Mouse (Mus musculus) CH12.LX (cell line): ENCODE results near the gene Tmem199. TPM values are rescaled to one million over a fixed set of nuclear protein-coding genes. Genes with fewer than 3 reads are reported as not detected.

Experiments used
- DNase-seq: peaks from one replicate; pipeline ENCODE4 v3.0.0-alpha.2; 2013; ENCODE audit errors: extremely low read depth
- H3K27ac ChIP-seq: 2 replicates; pipeline ENCODE4 v1.5.1; 2012; ENCODE audit warnings: low read depth, mild to moderate bottlenecking, control low read depth, moderate library complexity; ENCODE audit not compliant: insufficient read depth
- H3K27me3 ChIP-seq: replicated peaks from 2 replicates; pipeline ENCODE3; 2012; ENCODE audit warnings: inconsistent platforms
- H3K36me3 ChIP-seq, 2 experiments: replicated peaks in 1 of 2; 2 replicates each; pipeline versions ENCODE3 to v1.6.1; 2012; ENCODE audit warnings: inconsistent platforms in 1 of 2, low read length in 1 of 2, mild to moderate bottlenecking in 1 of 2, mixed read lengths in 1 of 2, moderate library complexity in 1 of 2; ENCODE audit not compliant: control insufficient read depth in 1 of 2, insufficient read depth in 1 of 2
- H3K4me1 ChIP-seq, 2 experiments: 2 replicates each; pipeline ENCODE4 v1.6.1; 2012; ENCODE audit warnings: inconsistent platforms in 1 of 2, moderate library complexity in 1 of 2; ENCODE audit not compliant: insufficient read depth in 2 of 2, control insufficient read depth in 1 of 2
- H3K4me2 ChIP-seq: 2 replicates; pipeline ENCODE4 v1.6.1; 2012; ENCODE audit warnings: low read depth, mild to moderate bottlenecking, control low read depth; ENCODE audit not compliant: poor library complexity, insufficient read depth, severe bottlenecking
- H3K4me3 ChIP-seq, 3 experiments: fragments of 150-350 bp in 1 of 3; sonication (generic) in 1 of 3; replicated peaks in 1 of 3; 2 replicates each; pipeline versions ENCODE3 to v1.5.1; 2011 to 2012; ENCODE audit warnings: low read depth in 2 of 3, low read length in 2 of 3, mild to moderate bottlenecking in 2 of 3, moderate library complexity in 2 of 3, control low read depth in 1 of 3, improper control_type of control experiment in 1 of 3, inconsistent platforms in 1 of 3, mixed read lengths in 1 of 3; ENCODE audit not compliant: poor library complexity in 1 of 3
- H3K79me2 ChIP-seq: replicated peaks from 2 replicates; pipeline ENCODE4 v1.6.1; 2012; ENCODE audit warnings: mild to moderate bottlenecking, moderate library complexity; ENCODE audit not compliant: control insufficient read depth, poor library complexity, insufficient read depth, severe bottlenecking; ENCODE audit errors: extremely low read depth
- H3K9ac ChIP-seq: 2 replicates; pipeline ENCODE4 v1.6.1; 2012; ENCODE audit warnings: low read depth, mild to moderate bottlenecking, control low read depth, moderate library complexity; ENCODE audit not compliant: insufficient read depth
- H3K9me3 ChIP-seq: replicated peaks from 2 replicates; pipeline ENCODE3; 2012; ENCODE audit warnings: low read length, inconsistent platforms, mixed read lengths
- CHD2 ChIP-seq: IDR thresholded peaks from 2 replicates; pipeline ENCODE4 v1.6.1; 2011; ENCODE audit warnings: low read length, improper control_type of control experiment
- CTCF ChIP-seq, 2 experiments: IDR thresholded peaks in 1 of 2; conservative IDR thresholded peaks in 1 of 2; 2 replicates each; pipeline ENCODE4 v1.5.1; 2011 to 2012; ENCODE audit warnings: low read depth in 2 of 2, low read length in 2 of 2, improper control_type of control experiment in 1 of 2, inconsistent platforms in 1 of 2, mild to moderate bottlenecking in 1 of 2, moderate library complexity in 1 of 2
- ETS1 ChIP-seq: conservative IDR thresholded peaks from 2 replicates; pipeline ENCODE4 v1.6.1; 2012; ENCODE audit warnings: low read depth, mild to moderate bottlenecking, inconsistent platforms, low read length, improper control_type of control experiment, moderate library complexity
- GABPA ChIP-seq: IDR thresholded peaks from 2 replicates; pipeline ENCODE4 v1.6.1; 2012; ENCODE audit warnings: low read depth, low read length, improper control_type of control experiment, inconsistent platforms; ENCODE audit not compliant: insufficient replicate concordance
- JUN ChIP-seq: IDR thresholded peaks from 2 replicates; pipeline ENCODE4 v1.6.1; 2011; ENCODE audit warnings: low read depth, mild to moderate bottlenecking, low read length, improper control_type of control experiment, moderate library complexity; ENCODE audit not compliant: insufficient read depth
- MAX ChIP-seq: IDR thresholded peaks from 2 replicates; pipeline ENCODE4 v1.6.1; 2011; ENCODE audit warnings: low read length, improper control_type of control experiment
- MEF2A ChIP-seq: IDR thresholded peaks from 2 replicates; pipeline ENCODE4 v1.6.1; 2014; ENCODE audit warnings: low read depth, mild to moderate bottlenecking, inconsistent platforms, low read length, improper control_type of control experiment, borderline replicate concordance
- NELFE ChIP-seq: IDR thresholded peaks from 2 replicates; pipeline ENCODE4 v1.6.1; 2011; ENCODE audit warnings: low read depth, low read length, improper control_type of control experiment
- NRF1 ChIP-seq: IDR thresholded peaks from 2 replicates; pipeline ENCODE4 v1.6.1; 2014; ENCODE audit warnings: low read depth, mild to moderate bottlenecking, inconsistent platforms, low read length, improper control_type of control experiment, moderate library complexity
- PAX5 ChIP-seq: IDR thresholded peaks from 2 replicates; pipeline ENCODE4 v1.6.1; 2012; ENCODE audit warnings: low read length, inconsistent platforms, mixed read lengths
- POLR2A ChIP-seq: IDR thresholded peaks from 2 replicates; pipeline ENCODE4 v1.6.1; 2011; ENCODE audit warnings: low read depth, mild to moderate bottlenecking, improper control_type of control experiment, low read length
- POLR2AphosphoS2 ChIP-seq: IDR thresholded peaks from 2 replicates; pipeline ENCODE4 v1.6.1; 2011; ENCODE audit warnings: low read depth, low read length, improper control_type of control experiment
- RAD21 ChIP-seq: IDR thresholded peaks from 2 replicates; pipeline ENCODE4 v1.6.1; 2011; ENCODE audit warnings: low read depth, mild to moderate bottlenecking, low read length, improper control_type of control experiment, moderate library complexity
- RCOR1 ChIP-seq: conservative IDR thresholded peaks from 2 replicates; pipeline ENCODE4 v1.6.1; 2012; ENCODE audit warnings: low read depth, mild to moderate bottlenecking, inconsistent platforms, low read length, improper control_type of control experiment
- SIN3A ChIP-seq: IDR thresholded peaks from 2 replicates; pipeline ENCODE4 v1.6.1; 2012; ENCODE audit warnings: low read length, improper control_type of control experiment, inconsistent platforms
- SMC3 ChIP-seq: IDR thresholded peaks from 2 replicates; pipeline ENCODE4 v1.6.1; 2011; ENCODE audit warnings: low read depth, low read length, improper control_type of control experiment
- TCF12 ChIP-seq: IDR thresholded peaks from 2 replicates; pipeline ENCODE4 v1.6.1; 2014; ENCODE audit warnings: low read depth, mild to moderate bottlenecking, inconsistent platforms, low read length, improper control_type of control experiment
- UBTF ChIP-seq: IDR thresholded peaks from 2 replicates; pipeline ENCODE4 v1.6.1; 2012; ENCODE audit warnings: low read depth, mild to moderate bottlenecking, inconsistent platforms, low read length, improper control_type of control experiment, moderate library complexity
- USF2 ChIP-seq: conservative IDR thresholded peaks from 2 replicates; pipeline ENCODE4 v1.6.1; 2011; ENCODE audit warnings: low read depth, low read length, improper control_type of control experiment
- ZC3H11A ChIP-seq: IDR thresholded peaks from 2 replicates; pipeline ENCODE4 v1.6.1; 2012; ENCODE audit warnings: low read depth, mild to moderate bottlenecking, inconsistent platforms, low read length, improper control_type of control experiment
- ZKSCAN1 ChIP-seq: IDR thresholded peaks from 2 replicates; pipeline ENCODE4 v1.6.1; 2012; ENCODE audit warnings: low read depth, inconsistent platforms, low read length, improper control_type of control experiment, borderline replicate concordance
- ZMIZ1 ChIP-seq: IDR thresholded peaks from 2 replicates; pipeline ENCODE4 v1.6.1; 2012; ENCODE audit warnings: low read depth, mild to moderate bottlenecking, inconsistent platforms, low read length, improper control_type of control experiment
- ZNF384 ChIP-seq: IDR thresholded peaks from 2 replicates; pipeline ENCODE4 v1.6.1; 2012; ENCODE audit warnings: low read depth, low read length, improper control_type of control experiment, inconsistent platforms
- dilution Hi-C: fragments of 300-500 bp; cut with MboI; formaldehyde crosslinking; loops from 2 replicates; pipeline ENCODE4 v1.14.3; 2020; ENCODE audit warnings: low sequenced_read_pairs; ENCODE audit not compliant: extremely low pct_unique_long_range_greater_than_20kb, extremely low pct_ligation_motif_present
- in situ Hi-C: fragments of 300-500 bp; cut with MboI; formaldehyde crosslinking; loops from 3 replicates; pipeline ENCODE4 v1.14.3; 2019; ENCODE audit warnings: low sequenced_read_pairs, low pct_ligation_motif_present, low pct_unique_long_range_greater_than_20kb, mixed read lengths
- polyA plus RNA-seq: library from polyadenylated mRNA; unstranded; fragments of >175 nt; gene quantifications from 2 replicates; pipeline ENCODE4 v1.2.1, GENCODE M21; 2012; ENCODE audit warnings: low read depth; ENCODE audit not compliant: insufficient read length
- total RNA-seq, 2 experiments: library from RNA; depleted of rRNA; stranded (reverse); fragments of 300-350 nt in 1 of 2; fragments of >200 nt in 1 of 2; gene quantifications; 2 replicates each; pipeline ENCODE4 v1.2.3; 2012 to 2014

The Tmem199 gene
- total and polyA plus RNA-seq, 3 experiments: 67.3 to 109 (median 80.4) TPM

DNA sequence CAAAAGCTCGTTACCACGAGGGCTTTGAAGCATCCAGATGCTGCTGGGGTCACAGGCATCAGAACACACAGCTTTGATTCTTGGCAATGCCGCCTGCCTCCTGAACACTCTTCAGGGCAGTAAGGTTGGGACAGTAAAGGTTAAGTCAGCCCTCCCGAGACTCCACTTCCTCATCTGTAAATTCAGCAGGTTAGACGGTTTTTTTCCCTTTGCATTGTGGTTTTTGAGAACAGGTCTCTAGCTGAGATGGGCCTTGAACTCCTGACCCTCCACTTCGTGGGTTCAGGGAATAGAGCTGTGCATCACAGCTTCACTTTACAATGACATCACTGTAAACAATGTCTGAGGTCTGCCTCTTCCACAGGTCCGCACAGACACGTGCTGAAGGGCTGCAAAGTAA, 33.2 kb upstream of the Tmem199 start:
- dilution Hi-C loops: no loop called here
- H3K36me3 ChIP-seq: peaks cover 38 to 58% of the 10 kb centered on the region in 2 experiments
- no peak overlapping the region for H3K9ac ChIP-seq

DNA sequence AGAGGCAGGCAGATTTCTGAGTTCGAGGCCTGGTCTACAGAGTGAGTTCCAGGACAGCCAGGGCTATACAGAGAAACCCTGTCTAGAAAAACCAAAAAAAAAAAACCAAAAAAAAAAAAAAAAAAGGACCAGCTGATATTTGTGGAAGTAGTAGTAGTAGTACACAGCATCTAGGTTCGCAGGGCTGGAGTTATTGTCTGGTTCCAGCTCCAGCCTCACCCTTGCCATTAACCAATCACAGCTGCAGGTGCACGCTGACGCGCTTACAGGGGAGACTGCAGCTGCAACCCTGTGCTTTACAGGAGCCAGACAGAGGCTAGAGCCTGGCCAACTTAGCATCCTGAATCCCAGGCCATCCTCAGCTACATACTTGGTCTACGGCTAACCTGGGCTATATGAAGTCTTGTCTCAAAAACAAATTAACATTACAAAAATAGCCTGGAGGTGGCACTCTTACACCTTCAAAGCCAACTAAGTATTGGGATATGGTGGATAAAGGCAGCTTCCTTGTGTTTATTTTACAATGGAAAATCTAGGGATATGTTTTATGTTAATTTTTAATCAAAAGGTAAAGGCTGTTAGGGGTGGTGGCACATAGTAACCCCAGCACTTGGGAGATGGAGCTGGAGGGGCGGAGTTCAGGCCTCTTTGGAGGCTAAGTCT, 32.6 kb upstream of the Tmem199 start:
- Histone ChIP-seq H3K4me1 (peaks cover 10 to 46% of the 10 kb centered on the region in 2 experiments; a peak in 3 of 4 replicates), H3K27me3 (no peaks in the 10 kb centered on the region), H3K9ac (no peak overlapping the region), H3K9me3 (no peaks in the 10 kb centered on the region), H3K4me2 (no peak overlapping the region), H3K36me3 (peaks cover 43 to 64% of the 10 kb centered on the region in 2 experiments), H3K79me2 (peaks cover 68% of the 10 kb centered on the region), H3K4me3 (no peak overlapping the region), H3K27ac (no peak overlapping the region)
- in situ Hi-C loops: no loop called here
- dilution Hi-C loops: no loop called here
- no peak for DNase-seq
- TF ChIP-seq ZNF384 (0 out of 2 replicates have a peak, but pooled peaks have one; percentile 19), RAD21 (peak; percentile 30), TCF12 (no peak), CTCF (conservative IDR thresholded peaks at IDR 0.05 in 1 of 2, IDR thresholded peaks at IDR 0.05 in 1 of 2; ENCODE audit: low read depth in 2 of 2, low read length in 2 of 2) (peak in 1 of 2 experiments; percentile 38; a peak in 2 of 4 replicates), PAX5 (no peak)

More for the DNA sequence above, 33.2 kb upstream of the Tmem199 start:
- H3K4me3 ChIP-seq: no peak overlapping the region
- TF ChIP-seq ZC3H11A: no peak
- TF ChIP-seq ZMIZ1: no peak
- TF ChIP-seq UBTF: no peak
- TF ChIP-seq ZKSCAN1: no peak
- no peak for TF ChIP-seq NELFE
- TF ChIP-seq SIN3A: no peak
- no peak for TF ChIP-seq POLR2A
- no peak for TF ChIP-seq MEF2A
- no peak for TF ChIP-seq USF2
- no peak for TF ChIP-seq ETS1
- no peak for TF ChIP-seq SMC3
- no peak for TF ChIP-seq MAX
- no peak for TF ChIP-seq CTCF (conservative IDR thresholded peaks at IDR 0.05 in 1 of 2, IDR thresholded peaks at IDR 0.05 in 1 of 2; ENCODE audit: low read depth in 2 of 2, low read length in 2 of 2)
- no peak for TF ChIP-seq RCOR1
- no peak for TF ChIP-seq JUN
- no peak for TF ChIP-seq CHD2
- TF ChIP-seq POLR2AphosphoS2: no peak
- TF ChIP-seq GABPA: no peak
- TF ChIP-seq NRF1: no peak
- DNase-seq: peak; percentile 34
- H3K79me2 ChIP-seq: peaks cover 74% of the 10 kb centered on the region
- peak overlapping the region; percentile 9 for H3K27ac ChIP-seq
- no peak overlapping the region for H3K4me2 ChIP-seq
- H3K27me3 ChIP-seq: no peaks in the 10 kb centered on the region
- in situ Hi-C loops: no loop called here
- no peaks in the 10 kb centered on the region for H3K9me3 ChIP-seq
- H3K4me1 ChIP-seq: peaks cover 10 to 46% of the 10 kb centered on the region in 2 experiments; a peak in 3 of 4 replicates
